Mouse (Mus musculus) heart, postnatal 4 days (tissue): ENCODE results near the gene Sec24c. TPM values are rescaled to one million over a fixed set of nuclear protein-coding genes. Genes with fewer than 3 reads are reported as not detected.

Experiments
- DNase-seq: peaks from one replicate; pipeline ENCODE4 v3.0.0; 2021
- microRNA-seq, 2 experiments: library from miRNA; unstranded; fragments of <30 nt; microRNA quantifications; one replicate each; pipeline ENCODE4 v1.2.0; 2021 to 2022
- total RNA-seq, 2 experiments: library from RNA; stranded (reverse); gene quantifications; 2 replicates each; pipeline ENCODE4 v1.2.3; 2021

The Sec24c gene
- total RNA-seq, 2 experiments from 2014 or later, result 96.3 to 110 TPM

DNA sequence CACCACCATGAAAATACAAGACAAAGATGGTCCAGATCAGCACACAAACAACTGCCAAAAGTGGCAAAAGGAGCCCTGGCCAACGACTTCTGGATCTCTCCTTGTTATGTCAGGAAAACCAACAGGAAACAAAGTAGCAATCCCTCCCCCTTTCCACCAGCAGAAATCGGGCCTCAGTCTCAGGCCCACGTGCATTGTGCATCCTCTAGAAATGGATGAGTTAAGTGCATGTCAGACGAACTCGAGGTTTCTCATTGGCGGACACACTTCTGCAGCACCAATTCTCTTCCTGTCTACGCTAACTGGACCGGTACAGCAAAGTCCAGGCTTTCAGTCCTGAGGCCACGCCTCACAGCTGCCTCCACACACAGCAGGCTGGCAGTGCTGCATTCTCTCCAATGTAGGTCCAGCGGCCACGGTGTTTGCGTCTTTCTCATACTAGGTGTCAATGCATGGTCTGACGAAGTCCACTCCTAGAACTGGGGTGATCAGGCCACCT lies 61.8 kb downstream of the Sec24c start:
- no peak for DNase-seq

DNA sequence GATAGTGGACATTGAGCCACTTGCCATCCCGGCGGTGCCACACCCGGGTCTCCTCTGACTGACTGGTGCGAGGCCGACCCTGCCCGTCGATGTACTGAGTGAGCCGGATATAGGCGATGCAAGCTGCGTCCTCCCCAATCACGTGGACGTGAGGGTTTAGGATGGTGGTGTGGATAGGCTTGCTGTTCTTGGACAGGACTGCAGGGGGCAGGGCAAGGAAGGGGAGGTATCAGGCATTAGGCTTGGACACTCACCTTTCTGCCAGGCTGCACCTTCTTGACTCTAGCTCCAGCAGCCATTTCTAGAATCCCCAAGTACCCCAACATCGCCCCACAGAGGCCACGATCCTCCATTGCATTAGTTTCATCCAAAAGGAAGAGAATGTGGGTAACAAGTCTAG lies 63.2 kb downstream of the Sec24c start:
- DNase-seq, result peak; percentile 80

DNA sequence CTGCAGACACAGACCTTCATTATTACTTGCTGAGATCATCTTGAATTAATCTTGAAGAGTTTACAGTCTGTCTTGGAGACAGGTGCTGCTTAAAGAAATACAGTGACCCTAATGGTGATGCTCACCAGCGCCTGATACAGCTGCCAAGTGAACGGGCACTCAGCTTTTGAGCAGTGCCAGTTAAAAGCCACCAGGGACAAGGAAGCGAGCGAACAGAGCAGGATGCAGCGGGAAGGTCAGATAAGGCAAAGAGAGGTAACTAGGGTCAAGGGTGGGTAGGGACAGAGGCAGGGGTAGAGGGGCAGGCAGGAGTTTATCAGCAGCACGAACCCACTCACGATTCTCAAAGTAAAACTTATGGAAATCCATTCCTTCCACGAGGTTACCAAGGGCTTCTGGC lies 64.4 kb downstream of the Sec24c start:
- DNase-seq, result no peak

DNA sequence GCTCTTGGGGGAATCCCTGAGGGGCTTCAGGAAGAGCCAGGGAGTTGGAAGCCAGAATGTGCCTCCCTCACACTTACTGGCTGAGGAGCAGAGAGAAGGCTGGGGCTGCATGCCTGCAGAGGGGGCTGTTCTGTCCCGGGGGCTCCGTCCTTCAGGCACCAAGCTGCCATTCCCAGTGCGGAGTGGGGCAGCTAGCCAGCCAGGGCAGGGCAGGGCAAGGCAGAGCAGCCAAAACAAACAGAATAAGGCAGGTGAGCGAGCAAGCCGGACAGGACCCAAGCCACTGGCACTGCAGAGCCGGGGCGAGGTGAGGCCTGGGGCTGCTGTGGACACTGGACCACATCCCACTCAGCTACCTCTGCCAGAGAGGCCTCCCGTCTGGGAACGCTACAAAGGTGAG lies 67.2 kb downstream of the Sec24c start:
- DNase-seq, result no peak

DNA sequence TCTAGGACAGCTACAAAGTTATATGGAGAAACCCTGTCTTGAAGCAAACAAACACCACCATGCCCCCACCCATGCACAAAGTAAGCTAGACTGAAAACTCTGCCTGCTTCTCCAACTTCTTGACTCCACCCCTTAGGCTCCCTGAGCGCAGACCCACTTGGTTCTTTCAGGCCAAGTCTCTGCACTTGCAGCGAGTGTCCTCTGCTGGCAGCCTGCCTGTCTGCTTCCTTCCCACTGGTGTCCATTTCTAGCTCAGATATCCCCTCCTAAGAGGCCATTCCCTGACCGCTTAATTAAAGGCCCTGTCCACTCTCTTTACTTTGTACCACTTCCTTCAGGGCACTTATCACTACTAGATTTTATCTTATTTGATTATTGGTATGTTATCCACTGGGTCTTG lies 69.5 kb downstream of the Sec24c start:
- no peak for DNase-seq

Small RNA genes within 50 kb of the gene (microRNA-seq; reads per million reads assigned to microRNA genes)
- 0.82 to 1.7 reads per million in 2 experiments for gene Mir6946

Other genes with a start within 250 kb of the Sec24c start
- under 1 TPM; 0.29 to 0.54 TPM for gene Cfap70, start 222.1 kb upstream of the Sec24c start, total RNA-seq
- 10 to 100 TPM; 49.5 to 57.1 TPM for gene Anxa7, start 194.2 kb upstream of the Sec24c start, total RNA-seq
- 1 to 10 TPM in 1 of 2 experiments, under 1 TPM in 1; 0.97 to 1.2 TPM for gene Mss51, start 177.4 kb upstream of the Sec24c start, total RNA-seq
- 10 to 100 TPM; 71.7 to 79.0 TPM for gene Ppp3cb, start 127.7 kb upstream of the Sec24c start, total RNA-seq
- gene Usp54, start 33.2 kb upstream of the Sec24c start, total RNA-seq, result 10 to 100 TPM; 15.2 to 15.4 TPM
- gene Myoz1, start 17.8 kb upstream of the Sec24c start, total RNA-seq, result 1 to 10 TPM; 5.6 to 7.5 TPM
- 100 to 1,000 TPM; 230 to 272 TPM for gene Synpo2l, start 6.0 kb upstream of the Sec24c start, total RNA-seq
- 10 to 100 TPM; 11.4 to 11.8 TPM for gene Fut11, start 20.7 kb downstream of the Sec24c start, total RNA-seq
- gene Chchd1, start 28.7 kb downstream of the Sec24c start, total RNA-seq, result 100 to 1,000 TPM in 1 of 2 experiments, 10 to 100 TPM in 1; 87.0 to 104 TPM
- 10 to 100 TPM; 81.7 to 83.6 TPM for gene Zswim8, start 33.2 kb downstream of the Sec24c start, total RNA-seq
- 10 to 100 TPM; 18.2 to 18.3 TPM for gene Ndst2, start 60.3 kb downstream of the Sec24c start, total RNA-seq
- 10 to 100 TPM; 58.3 to 65.2 TPM for gene Camk2g, start 119.8 kb downstream of the Sec24c start, total RNA-seq
- gene Plau, start 162.4 kb downstream of the Sec24c start, total RNA-seq, result 10 to 100 TPM; 11.1 to 11.9 TPM